Mouse (Mus musculus): ENCODE data around the gene Tnnt3.
A peak's percentile ranks its signal among the peaks of the same experiment; 100 is the strongest.

Gene Tnnt3

DNA sequence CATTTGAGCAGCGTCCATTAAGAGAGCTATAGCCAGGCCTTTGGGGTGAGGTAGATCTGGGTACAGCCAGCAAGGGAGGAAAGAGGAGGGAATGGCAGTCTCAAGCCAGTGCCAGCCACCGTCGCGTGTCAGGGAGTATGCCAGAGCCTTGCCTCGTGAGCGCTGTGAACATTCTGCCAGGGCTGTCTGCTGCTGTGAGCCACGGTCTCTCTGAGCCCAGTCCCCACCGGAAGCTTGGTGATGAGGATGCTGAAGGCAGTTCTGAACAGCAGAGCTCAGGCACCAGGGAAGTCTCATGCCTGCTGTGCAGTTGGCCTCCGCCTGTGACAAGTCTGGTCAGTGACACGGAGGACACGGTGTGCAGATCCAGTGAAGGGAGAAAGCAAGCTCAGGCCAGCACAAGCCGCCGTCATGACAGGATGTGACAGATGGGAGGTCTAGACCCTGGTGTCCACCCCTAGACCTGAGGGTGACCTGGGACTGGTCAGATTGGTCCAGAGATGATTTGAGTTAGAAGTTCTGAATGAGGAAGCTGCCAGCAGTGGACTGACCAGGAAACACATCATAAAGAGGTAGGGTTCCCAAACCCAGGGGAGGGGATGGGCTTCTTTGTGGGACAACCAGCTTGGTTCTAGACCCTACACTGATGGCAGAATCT is 21.7 kb upstream of the Tnnt3 start:
- no peak for DNase-seq (ENCODE audit: low spot score)

GRCm38 (mm10) chr7:142478001-142478400 is 20.6 kb upstream of the Tnnt3 start:
- DNase-seq (ENCODE audit: low spot score) = no peak

DNA sequence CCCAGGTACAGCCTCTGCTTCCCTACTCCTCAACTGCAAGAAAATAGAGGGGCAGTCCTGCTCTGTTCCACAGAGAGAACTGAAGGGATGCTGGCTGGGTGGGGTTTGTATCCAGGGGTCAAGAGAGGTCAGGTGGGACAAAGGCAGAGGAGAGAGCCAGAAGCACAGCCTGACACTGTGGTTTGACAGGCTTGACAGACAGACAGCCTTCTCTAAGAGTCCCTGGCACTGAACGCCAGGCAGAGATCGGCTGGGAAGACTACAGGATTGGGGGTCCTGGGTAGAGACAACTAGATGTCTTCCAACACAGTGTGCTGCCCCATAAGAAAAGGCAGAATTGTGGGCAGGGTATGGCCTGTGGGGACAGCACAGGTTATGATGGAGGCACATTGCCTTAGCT is 20.1 kb upstream of the Tnnt3 start:
- no peak for DNase-seq (ENCODE audit: low spot score)

DNA sequence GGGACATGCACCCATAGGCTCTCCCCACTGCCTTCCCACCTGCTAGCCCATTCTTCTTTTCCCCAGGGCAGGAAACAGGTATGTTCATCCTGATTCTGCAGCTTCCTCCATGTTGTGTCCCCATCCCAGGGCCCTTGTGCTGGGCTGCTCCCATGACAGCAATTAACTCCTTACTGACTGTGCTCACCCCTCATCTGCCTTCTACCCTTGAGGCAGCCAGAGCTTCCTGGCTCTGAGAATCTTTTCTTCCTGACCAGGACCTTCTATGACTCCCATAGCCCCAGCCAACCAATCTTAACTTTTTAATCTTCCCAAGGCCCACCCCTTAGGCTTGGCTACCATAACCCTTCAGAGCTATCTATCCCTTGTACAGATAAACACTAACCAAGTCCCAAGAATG is 19.3 kb upstream of the Tnnt3 start:
- DNase-seq (ENCODE audit: low spot score) = no peak

DNA sequence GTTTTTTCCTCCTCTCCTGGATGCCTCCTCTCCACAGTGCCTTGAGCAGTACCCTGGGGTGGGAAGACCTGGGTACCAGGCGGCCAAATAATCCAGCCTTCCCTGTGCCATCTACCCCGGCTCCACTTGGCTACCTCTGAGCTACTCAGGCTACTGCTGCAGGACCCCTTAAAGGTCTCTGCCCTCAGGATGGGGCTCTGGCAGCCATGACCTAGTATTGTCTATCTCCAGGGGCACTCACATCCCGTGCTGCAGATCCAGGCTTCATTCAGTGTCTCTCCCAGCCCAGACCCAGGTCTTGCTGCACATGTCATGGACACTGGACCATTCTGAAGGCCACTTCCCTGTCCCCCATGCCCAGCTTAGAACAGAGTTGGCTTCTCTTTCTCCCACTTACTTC is 18.8 kb upstream of the Tnnt3 start:
- no peak for DNase-seq (ENCODE audit: low spot score)

DNA sequence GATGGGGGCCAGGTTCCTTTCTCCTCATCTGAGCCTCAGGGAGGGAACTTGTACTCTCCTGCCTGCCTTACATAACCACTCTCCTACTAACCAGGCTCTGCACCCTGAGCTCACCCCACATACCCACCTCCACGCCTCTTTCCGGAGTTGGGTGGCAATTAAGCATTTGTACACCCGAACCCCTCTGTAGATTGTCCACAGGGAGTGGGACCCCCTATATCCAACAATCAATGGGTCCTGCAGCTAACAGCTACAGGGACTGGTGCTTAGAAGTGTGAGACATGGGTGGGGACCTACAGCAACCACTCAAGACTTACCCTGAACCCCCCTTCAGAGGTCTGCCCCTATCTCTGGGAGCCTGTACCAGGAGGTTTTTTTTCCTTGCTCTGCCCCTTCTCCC is 18.0 kb upstream of the Tnnt3 start:
- no peak for DNase-seq (ENCODE audit: low spot score)

DNA sequence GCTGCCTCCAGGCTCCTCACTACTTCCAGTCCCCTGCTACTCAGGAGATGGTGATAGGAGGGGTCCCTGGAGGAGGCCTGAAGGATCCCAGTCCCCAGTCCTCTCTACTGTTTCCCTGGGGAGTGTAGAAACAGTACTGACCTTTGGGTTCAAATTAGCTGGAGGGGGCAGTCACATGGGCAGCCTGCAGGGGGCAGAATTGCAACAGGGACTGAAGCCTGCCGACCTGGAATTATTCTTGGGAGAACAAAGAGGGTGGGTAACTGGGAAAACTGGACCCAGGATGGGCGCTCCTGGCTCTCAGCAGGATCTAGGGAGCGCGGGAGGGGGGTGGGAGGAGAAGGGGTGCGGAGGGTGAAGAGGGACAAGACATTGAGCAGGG is 17.5 kb upstream of the Tnnt3 start:
- no peak for DNase-seq (ENCODE audit: low spot score)

GRCm38 (mm10) chr7:142481568-142482255 is 16.9 kb upstream of the Tnnt3 start:
- peak; percentile 52 for DNase-seq (ENCODE audit: low spot score)

DNA sequence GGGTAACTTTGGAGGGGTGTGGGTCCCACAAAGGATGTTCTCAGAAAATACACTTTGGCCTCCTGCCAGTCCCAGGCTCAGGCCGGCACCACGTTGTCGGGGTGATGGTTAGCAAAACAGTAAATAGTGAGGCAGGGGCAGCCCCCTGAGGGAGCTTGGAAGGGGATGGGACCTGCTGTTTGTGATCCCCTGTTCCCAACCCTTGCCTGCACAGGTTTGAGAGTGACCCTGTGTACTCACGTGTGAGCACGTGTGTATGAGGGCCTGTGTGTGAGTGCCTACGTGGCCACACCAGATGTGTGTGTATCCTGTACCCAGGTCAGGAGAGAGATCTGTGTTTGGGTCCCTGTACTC is 16.4 kb upstream of the Tnnt3 start:
- no peak for DNase-seq (ENCODE audit: low spot score)

DNA sequence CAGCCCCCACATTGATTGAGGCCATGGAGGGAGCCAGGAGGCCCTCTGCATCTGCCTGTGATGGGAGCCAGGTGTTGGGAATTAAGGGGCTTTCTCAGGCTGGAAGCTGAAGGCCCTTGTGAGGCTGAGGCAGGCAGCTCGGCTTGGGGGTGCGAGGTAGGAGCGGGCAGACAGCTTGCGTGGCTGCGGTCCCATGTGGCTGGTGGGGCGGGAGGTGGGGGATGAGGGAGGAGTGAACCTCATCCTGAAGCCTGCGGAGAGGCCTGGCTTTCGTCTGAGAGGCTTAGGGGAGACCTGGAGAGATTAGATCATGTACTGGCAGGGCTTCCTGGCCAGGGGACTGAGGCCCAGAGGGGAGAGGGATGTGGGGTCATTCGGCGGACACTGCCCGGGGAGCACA is 15.5 kb upstream of the Tnnt3 start:
- DNase-seq (ENCODE audit: low spot score) = no peak

GRCm38 (mm10) chr7:142484780-142485179 is 13.9 kb upstream of the Tnnt3 start:
- no peak for DNase-seq (ENCODE audit: low spot score)

GRCm38 (mm10) chr7:142486751-142487162 is 11.9 kb upstream of the Tnnt3 start:
- no peak for DNase-seq (ENCODE audit: low spot score)

DNA sequence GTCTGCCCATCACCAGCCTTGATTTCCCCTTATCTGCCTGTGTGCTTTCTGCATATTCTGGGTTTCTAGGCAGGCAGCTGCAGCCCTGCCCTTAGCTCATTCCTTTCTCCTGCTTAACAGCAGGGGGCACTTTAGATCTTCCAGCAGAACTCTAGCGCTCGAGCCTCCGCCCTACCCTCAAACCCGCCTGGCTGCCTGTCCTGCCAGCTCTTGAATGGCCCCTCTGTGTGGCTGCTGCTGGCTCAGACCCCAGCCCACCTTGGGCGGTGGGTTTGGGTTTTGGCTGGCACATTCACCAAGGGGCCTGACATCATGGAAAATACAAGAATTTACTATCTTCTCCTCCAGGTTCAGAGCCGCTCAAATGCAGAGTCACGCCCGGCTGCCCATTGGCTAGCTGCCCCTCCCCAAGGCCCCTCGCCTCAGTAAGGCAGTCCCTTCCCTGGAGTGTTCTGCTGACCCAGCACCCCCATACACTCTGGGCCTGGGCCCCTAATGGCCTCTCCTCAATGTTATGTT is 11.2 kb upstream of the Tnnt3 start:
- no peak for DNase-seq (ENCODE audit: low spot score)

DNA sequence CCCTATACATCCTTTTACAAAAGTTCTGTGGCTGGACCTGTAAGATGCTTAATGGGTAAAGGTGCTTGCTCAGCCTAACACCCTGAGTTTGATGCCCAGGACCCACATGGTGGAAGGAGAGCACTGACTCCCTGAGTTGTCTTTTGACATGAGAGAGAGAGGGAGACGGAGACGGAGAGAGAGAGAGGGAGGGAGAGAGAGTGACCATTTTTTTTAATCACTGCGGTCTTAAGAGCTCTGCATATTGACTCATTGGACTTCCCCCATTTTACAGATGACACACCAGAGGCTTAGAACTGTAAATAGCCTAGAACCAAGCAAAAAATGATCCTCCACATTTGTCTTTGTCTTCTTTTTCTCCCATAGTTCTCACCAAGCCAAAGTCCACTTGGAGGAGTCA is 10.6 kb upstream of the Tnnt3 start:
- no peak for DNase-seq (ENCODE audit: low spot score)

DNA sequence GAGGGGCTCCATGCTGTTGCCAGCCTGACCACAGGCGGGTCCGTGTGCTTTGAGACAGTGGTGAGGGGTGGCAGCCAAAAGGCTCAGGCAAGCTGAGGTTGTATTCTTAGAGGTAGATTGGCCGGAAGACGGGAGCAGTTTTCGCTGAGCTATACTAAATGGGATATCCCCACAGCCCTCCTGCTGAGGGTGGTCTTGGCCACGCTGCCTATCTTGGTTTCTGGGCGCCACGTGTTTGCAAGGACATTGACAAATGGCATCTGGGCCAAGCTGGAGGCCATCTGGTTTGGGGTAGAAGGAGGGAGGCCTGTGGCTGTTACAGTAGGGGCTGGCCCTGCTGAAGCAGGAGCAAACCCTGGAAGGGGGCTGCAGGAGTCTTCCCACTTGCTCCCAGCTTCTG is 5.1 kb upstream of the Tnnt3 start:
- DNase-seq (ENCODE audit: low spot score) = no peak

GRCm38 (mm10) chr7:142496158-142496557 is 2.5 kb upstream of the Tnnt3 start:
- no peak for DNase-seq (ENCODE audit: low spot score)

DNA sequence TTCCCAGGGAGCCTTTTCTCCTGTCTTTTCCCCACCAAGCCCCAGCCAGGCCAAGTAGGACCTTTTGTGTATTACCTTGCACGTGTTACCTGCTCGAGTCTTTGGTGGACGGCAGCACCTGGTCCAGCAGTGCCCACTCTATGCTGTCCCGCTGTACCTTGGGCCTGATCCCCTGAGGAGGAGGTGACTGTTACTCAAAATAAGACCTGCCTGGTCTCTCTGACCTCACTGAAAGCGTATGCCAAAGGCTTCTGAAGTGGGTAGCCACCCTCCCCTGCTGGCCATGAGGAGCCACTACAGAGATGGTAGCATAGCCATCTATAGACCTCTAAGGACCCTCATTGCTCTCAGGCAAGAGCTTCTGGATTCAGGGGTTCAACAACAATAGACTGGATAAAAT is 1.8 kb upstream of the Tnnt3 start:
- DNase-seq (ENCODE audit: low spot score) = no peak

GRCm38 (mm10) chr7:142497775-142498174 is 861 bp upstream of the Tnnt3 start:
- DNase-seq (ENCODE audit: low spot score) = no peak

DNA sequence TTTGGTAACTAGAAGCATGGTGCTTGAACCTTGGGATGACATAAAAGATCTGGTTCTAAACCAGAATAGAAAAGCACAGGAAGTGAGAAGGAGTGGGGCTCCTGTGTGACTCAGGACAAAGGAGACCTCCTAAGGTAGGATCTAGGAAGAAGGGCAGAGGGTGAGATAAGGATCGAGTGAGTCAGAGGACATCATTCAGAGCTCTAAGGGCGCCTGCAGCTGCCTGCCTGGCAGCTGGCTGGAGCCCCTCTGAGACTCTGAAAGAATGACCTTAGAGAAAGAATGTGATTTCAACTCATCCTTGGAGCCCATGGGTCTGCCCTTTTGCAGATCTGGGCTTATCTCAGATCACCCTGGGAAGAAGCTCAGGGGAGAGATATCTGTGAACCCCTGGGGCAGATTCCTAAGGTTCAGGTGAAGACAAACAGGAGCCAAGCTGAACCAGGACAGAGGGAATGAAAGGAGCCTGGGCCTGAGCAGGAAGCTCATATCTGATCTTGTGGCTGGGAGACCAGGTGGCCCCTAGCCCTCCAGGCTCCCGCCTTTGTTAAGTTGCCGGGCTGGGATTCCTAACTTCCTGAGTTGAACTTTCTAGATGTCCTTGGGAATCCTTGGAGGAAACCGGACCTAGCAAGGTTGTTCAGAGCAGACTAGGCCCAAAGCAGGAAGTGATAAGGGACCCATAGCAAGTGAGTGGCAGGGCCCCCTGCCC is 530 bp downstream of the Tnnt3 start:
- DNase-seq (ENCODE audit: low spot score) = no peak

DNA sequence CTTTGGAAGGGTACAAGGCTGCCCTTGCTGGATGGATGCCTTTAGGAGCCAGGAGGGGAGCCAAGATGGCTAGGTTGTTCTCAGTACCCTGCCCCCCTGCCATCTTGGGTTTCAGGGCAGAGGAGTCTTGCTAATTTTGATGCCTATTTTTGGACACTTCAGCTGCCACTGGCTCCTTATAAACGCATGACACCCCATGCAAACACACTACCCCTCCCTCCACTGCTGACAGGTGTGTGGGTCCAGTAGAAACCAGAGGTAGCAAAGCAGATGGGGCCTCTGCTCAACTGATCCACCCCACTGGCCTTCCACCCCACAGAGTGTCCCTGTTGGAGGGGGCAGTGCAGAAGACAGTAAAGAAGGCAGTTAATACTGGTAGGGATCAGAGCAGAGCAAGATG is 1.4 kb downstream of the Tnnt3 start:
- no peak for DNase-seq (ENCODE audit: low spot score)

GRCm38 (mm10) chr7:142503206-142503605 is 4.6 kb downstream of the Tnnt3 start:
- DNase-seq (ENCODE audit: low spot score) = no peak

GRCm38 (mm10) chr7:142505942-142506341 is 7.3 kb downstream of the Tnnt3 start:
- no peak for DNase-seq (ENCODE audit: low spot score)

DNA sequence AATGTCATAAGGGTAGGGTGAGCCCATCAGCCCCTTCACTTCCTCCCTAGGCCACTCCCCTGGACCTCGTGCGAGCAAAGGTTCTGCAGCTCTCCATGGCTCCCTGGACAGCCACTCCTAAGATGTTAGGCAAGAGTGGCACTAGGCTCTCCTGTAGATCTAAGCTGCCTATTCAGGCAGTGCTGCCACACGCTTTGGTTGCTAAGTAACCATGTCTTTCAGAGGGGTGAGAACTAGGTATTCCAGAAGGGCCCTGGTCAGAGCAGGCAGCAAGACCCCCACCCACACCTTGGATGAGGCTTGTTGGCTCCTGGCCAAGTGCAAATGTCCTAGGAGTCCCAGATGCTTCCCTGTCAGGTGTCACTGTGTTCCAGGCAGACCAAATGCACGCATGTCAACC is 7.9 kb downstream of the Tnnt3 start:
- DNase-seq (ENCODE audit: low spot score) = no peak
